Mouse (Mus musculus): ENCODE results near the gene Sf3b4. TPM values are rescaled to one million over a fixed set of nuclear protein-coding genes. Genes with fewer than 3 reads are reported as not detected.

Sf3b4 gene
- polyA plus RNA-seq, 1 experiment from 2014 or later: 131 TPM

- H3K36me3 ChIP-seq (ENCODE audit: control insufficient read depth, insufficient read depth, low read length): peaks cover 13% of the 10 kb centered on the region
- ATAC-seq: no peak; the same call in 1 of the 2 replicates
- no peaks in the 10 kb centered on the region for H3K9me3 ChIP-seq (ENCODE audit: control insufficient read depth, low read length)
- no peak overlapping the region for H3K9ac ChIP-seq (ENCODE audit: low read depth, low read length)
- H3K4me1 ChIP-seq (ENCODE audit: control insufficient read depth, insufficient read depth, low read depth, low read length): no peaks in the 10 kb centered on the region; the same call in 1 of the 2 replicates
- no peak overlapping the region for H3K27ac ChIP-seq (ENCODE audit: low read depth, low read length)
- H3K4me3 ChIP-seq (ENCODE audit: low read length): no peak overlapping the region
- no peak overlapping the region for H3K4me2 ChIP-seq (ENCODE audit: low read length)
- 80% methylated on average over 8 of the region's 8 CpGs for WGBS
- H3K27me3 ChIP-seq (replicated peaks; ENCODE audit: control insufficient read depth, insufficient read depth, low read length): no peaks in the 10 kb centered on the region
These were observed 16.6 kb upstream of the Sf3b4 start for GRCm38 (mm10) chr3:96155501-96155900.

- Histone ChIP-seq H3K9ac (ENCODE audit: low read depth, low read length) (no peak overlapping the region), H3K4me1 (ENCODE audit: control insufficient read depth, insufficient read depth, low read depth, low read length) (peaks cover 9% of the 10 kb centered on the region), H3K4me2 (ENCODE audit: low read length) (no peak overlapping the region), H3K9me3 (ENCODE audit: control insufficient read depth, low read length) (no peaks in the 10 kb centered on the region), H3K36me3 (ENCODE audit: control insufficient read depth, insufficient read depth, low read length) (no peaks in the 10 kb centered on the region; the same call in 1 of the 2 replicates), H3K27me3 (replicated peaks; ENCODE audit: control insufficient read depth, insufficient read depth, low read length) (no peaks in the 10 kb centered on the region), H3K4me3 (ENCODE audit: low read length) (no peak overlapping the region), H3K27ac (ENCODE audit: low read depth, low read length) (no peak overlapping the region)
- WGBS: 78% methylated on average over 4 of the region's 4 CpGs
- ATAC-seq: no peak
These were observed 12.3 kb upstream of the Sf3b4 start for GRCm38 (mm10) chr3:96159820-96160219.

- 55% methylated on average over 4 of the region's 4 CpGs for WGBS
- no peaks in the 10 kb centered on the region for H3K9me3 ChIP-seq (ENCODE audit: control insufficient read depth, low read length)
- no peaks in the 10 kb centered on the region; the same call in 1 of the 2 replicates for H3K36me3 ChIP-seq (ENCODE audit: control insufficient read depth, insufficient read depth, low read length)
- ATAC-seq: 0 out of 2 replicates have a peak, but pooled peaks have one; percentile 9
- no peak overlapping the region for H3K4me3 ChIP-seq (ENCODE audit: low read length)
- no peaks in the 10 kb centered on the region for H3K27me3 ChIP-seq (replicated peaks; ENCODE audit: control insufficient read depth, insufficient read depth, low read length)
- no peak overlapping the region for H3K27ac ChIP-seq (ENCODE audit: low read depth, low read length)
- peaks cover 9% of the 10 kb centered on the region for H3K4me1 ChIP-seq (ENCODE audit: control insufficient read depth, insufficient read depth, low read depth, low read length)
- peak overlapping the region; percentile 97 for H3K4me2 ChIP-seq (ENCODE audit: low read length)
- H3K9ac ChIP-seq (ENCODE audit: low read depth, low read length): no peak overlapping the region
These were observed 11.8 kb upstream of the Sf3b4 start for GRCm38 (mm10) chr3:96160222-96160802.

GRCm38 (mm10) chr3:96160803-96161516 lies 11.2 kb upstream of the Sf3b4 start:
- peaks cover 9% of the 10 kb centered on the region for H3K4me1 ChIP-seq (ENCODE audit: control insufficient read depth, insufficient read depth, low read depth, low read length)
- peak overlapping the region; percentile 40 for H3K4me3 ChIP-seq (ENCODE audit: low read length)
- peak; percentile 83 for ATAC-seq
- peak overlapping the region; percentile 97 for H3K4me2 ChIP-seq (ENCODE audit: low read length)
- no peaks in the 10 kb centered on the region for H3K9me3 ChIP-seq (ENCODE audit: control insufficient read depth, low read length)
- peak overlapping the region; percentile 73 for H3K27ac ChIP-seq (ENCODE audit: low read depth, low read length)
- H3K9ac ChIP-seq (ENCODE audit: low read depth, low read length): peak overlapping the region; percentile 66
- H3K27me3 ChIP-seq (replicated peaks; ENCODE audit: control insufficient read depth, insufficient read depth, low read length): no peaks in the 10 kb centered on the region
- 1% methylated on average over 12 of the region's 12 CpGs for WGBS
- H3K36me3 ChIP-seq (ENCODE audit: control insufficient read depth, insufficient read depth, low read length): no peaks in the 10 kb centered on the region

GRCm38 (mm10) chr3:96161869-96162840 lies 10.0 kb upstream of the Sf3b4 start, which contains the start of gene Mtmr11:
Mtmr11 (plus strand) TSS chr3:96162004.
- Histone ChIP-seq H3K9ac (ENCODE audit: low read depth, low read length) (peak within 1 kb of the TSS; percentile 66), H3K36me3 (ENCODE audit: control insufficient read depth, insufficient read depth, low read length) (no peaks in the 10 kb centered on the region), H3K4me3 (ENCODE audit: low read length) (peak within 1 kb of the TSS; percentile 40), H3K9me3 (ENCODE audit: control insufficient read depth, low read length) (no peaks in the 10 kb centered on the region), H3K4me1 (ENCODE audit: control insufficient read depth, insufficient read depth, low read depth, low read length) (peaks cover 9% of the 10 kb centered on the region), H3K27ac (ENCODE audit: low read depth, low read length) (peak within 1 kb of the TSS; percentile 73), H3K27me3 (replicated peaks; ENCODE audit: control insufficient read depth, insufficient read depth, low read length) (no peaks in the 10 kb centered on the region), H3K4me2 (ENCODE audit: low read length) (peak within 1 kb of the TSS; percentile 97)
- ATAC-seq: peak; percentile 58
- WGBS: 4% methylated on average over 15 of the region's 16 CpGs

- H3K4me1 ChIP-seq (ENCODE audit: control insufficient read depth, insufficient read depth, low read depth, low read length): peaks cover 9% of the 10 kb centered on the region
- no peak overlapping the region for H3K9ac ChIP-seq (ENCODE audit: low read depth, low read length)
- no peak overlapping the region for H3K27ac ChIP-seq (ENCODE audit: low read depth, low read length)
- ATAC-seq: no peak
- no peaks in the 10 kb centered on the region for H3K27me3 ChIP-seq (replicated peaks; ENCODE audit: control insufficient read depth, insufficient read depth, low read length)
- no peak overlapping the region; the same call in 1 of the 2 replicates for H3K4me3 ChIP-seq (ENCODE audit: low read length)
- H3K4me2 ChIP-seq (ENCODE audit: low read length): peak overlapping the region; percentile 97; the same call in 1 of the 2 replicates
- no peaks in the 10 kb centered on the region for H3K9me3 ChIP-seq (ENCODE audit: control insufficient read depth, low read length)
- no peaks in the 10 kb centered on the region for H3K36me3 ChIP-seq (ENCODE audit: control insufficient read depth, insufficient read depth, low read length)
- WGBS: 92% methylated on average over 6 of the region's 6 CpGs
These were observed 9.1 kb upstream of the Sf3b4 start for GRCm38 (mm10) chr3:96163040-96163439.

- Histone ChIP-seq H3K27ac (ENCODE audit: low read depth, low read length) (no peak overlapping the region), H3K27me3 (replicated peaks; ENCODE audit: control insufficient read depth, insufficient read depth, low read length) (no peaks in the 10 kb centered on the region)
- WGBS: 61% methylated on average over 12 of the region's 12 CpGs
These were observed 3.5 kb upstream of the Sf3b4 start for GRCm38 (mm10) chr3:96168466-96169158.

GRCm38 (mm10) chr3:96170276-96170675 lies 1.9 kb upstream of the Sf3b4 start:
- 87% methylated on average over 4 of the region's 4 CpGs for WGBS
- no peaks in the 10 kb centered on the region for H3K9me3 ChIP-seq (ENCODE audit: control insufficient read depth, low read length)
- no peak overlapping the region for H3K27ac ChIP-seq (ENCODE audit: low read depth, low read length)
- peaks cover 10% of the 10 kb centered on the region for H3K36me3 ChIP-seq (ENCODE audit: control insufficient read depth, insufficient read depth, low read length)
- H3K4me2 ChIP-seq (ENCODE audit: low read length): no peak overlapping the region
- H3K4me3 ChIP-seq (ENCODE audit: low read length): no peak overlapping the region
- H3K4me1 ChIP-seq (ENCODE audit: control insufficient read depth, insufficient read depth, low read depth, low read length): peaks cover 23% of the 10 kb centered on the region
- ATAC-seq: no peak
- no peak overlapping the region for H3K9ac ChIP-seq (ENCODE audit: low read depth, low read length)
- no peaks in the 10 kb centered on the region for H3K27me3 ChIP-seq (replicated peaks; ENCODE audit: control insufficient read depth, insufficient read depth, low read length)

More at GRCm38 (mm10) chr3:96168466-96169158, 3.5 kb upstream of the Sf3b4 start:
- no peak for ATAC-seq
- no peaks in the 10 kb centered on the region for H3K9me3 ChIP-seq (ENCODE audit: control insufficient read depth, low read length)
- no peak overlapping the region for H3K9ac ChIP-seq (ENCODE audit: low read depth, low read length)
- H3K36me3 ChIP-seq (ENCODE audit: control insufficient read depth, insufficient read depth, low read length): no peaks in the 10 kb centered on the region
- no peak overlapping the region for H3K4me2 ChIP-seq (ENCODE audit: low read length)
- H3K4me3 ChIP-seq (ENCODE audit: low read length): no peak overlapping the region
- H3K4me1 ChIP-seq (ENCODE audit: control insufficient read depth, insufficient read depth, low read depth, low read length): peaks cover 15% of the 10 kb centered on the region
